Mouse (Mus musculus): ENCODE data around the gene Acrbp. TPM values are rescaled to one million over a fixed set of nuclear protein-coding genes. Genes with fewer than 3 reads are reported as not detected.

The Acrbp gene
- total RNA-seq, 1 experiment from 2014 or later: 7.6 TPM

DNA sequence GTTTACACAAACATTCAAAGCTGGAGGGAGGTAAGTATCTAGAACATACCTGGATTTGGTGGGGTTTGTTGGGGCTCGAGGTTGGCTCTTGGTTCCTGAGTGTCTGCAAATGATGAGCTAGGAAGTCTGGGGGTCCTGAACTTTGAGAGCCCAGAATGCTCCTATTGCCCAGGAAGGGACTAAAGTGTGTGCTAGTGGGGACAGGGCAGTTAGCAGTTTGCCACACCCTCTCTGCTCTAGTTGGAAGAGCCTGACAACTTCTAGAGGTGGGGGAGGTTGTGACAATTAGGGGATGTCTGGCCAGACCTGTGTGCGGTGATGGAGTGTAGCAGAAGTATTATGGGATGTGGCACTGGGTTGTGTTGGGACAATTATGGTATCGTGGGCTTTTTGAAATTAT, 45.4 kb downstream of the Acrbp start:
- no peak for ATAC-seq (replicated peaks in 1 of 2; ENCODE audit: insufficient read depth in 1 of 2, low FRiP score in 2 of 2, low TSS enrichment in 1 of 2, low read depth in 1 of 2, poor library complexity in 2 of 2, severe bottlenecking in 2 of 2)

- ATAC-seq (replicated peaks in 1 of 2; ENCODE audit: insufficient read depth in 1 of 2, low FRiP score in 2 of 2, low TSS enrichment in 1 of 2, low read depth in 1 of 2, poor library complexity in 2 of 2, severe bottlenecking in 2 of 2): peak; percentile 20 to 49; a peak in 3 of 4 replicates
These were observed 46.1 kb downstream of the Acrbp start, which contains the start of gene Chd4 for GRCm38 (mm10) chr6:125095391-125096278. Gene Chd4, plus strand, starts transcription at chr6:125095981.

DNA sequence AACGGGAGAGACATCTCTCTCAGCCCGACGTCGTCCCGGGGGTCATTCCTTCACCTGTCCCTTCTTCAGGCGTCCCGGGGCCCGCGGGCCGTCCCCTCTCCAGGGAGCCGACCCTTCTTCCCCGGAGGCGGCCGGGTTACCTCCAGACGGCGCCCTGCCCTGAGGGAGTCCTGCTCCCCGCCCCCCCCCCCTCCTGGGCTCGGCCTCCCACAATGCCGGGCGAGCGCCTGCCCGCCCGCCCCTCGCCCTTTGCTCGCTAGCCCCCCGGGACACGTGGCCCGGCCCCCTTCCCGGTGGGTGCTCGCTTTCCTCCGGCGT, 46.7 kb downstream of the Acrbp start:
- ATAC-seq (replicated peaks in 1 of 2; ENCODE audit: insufficient read depth in 1 of 2, low FRiP score in 2 of 2, low TSS enrichment in 1 of 2, low read depth in 1 of 2, poor library complexity in 2 of 2, severe bottlenecking in 2 of 2): no peak

GRCm38 (mm10) chr6:125096597-125097345, 47.3 kb downstream of the Acrbp start:
- peak in 1 of 2 experiments; percentile 8; a peak in 1 of 4 replicates for ATAC-seq (replicated peaks in 1 of 2; ENCODE audit: insufficient read depth in 1 of 2, low FRiP score in 2 of 2, low TSS enrichment in 1 of 2, low read depth in 1 of 2, poor library complexity in 2 of 2, severe bottlenecking in 2 of 2)

DNA sequence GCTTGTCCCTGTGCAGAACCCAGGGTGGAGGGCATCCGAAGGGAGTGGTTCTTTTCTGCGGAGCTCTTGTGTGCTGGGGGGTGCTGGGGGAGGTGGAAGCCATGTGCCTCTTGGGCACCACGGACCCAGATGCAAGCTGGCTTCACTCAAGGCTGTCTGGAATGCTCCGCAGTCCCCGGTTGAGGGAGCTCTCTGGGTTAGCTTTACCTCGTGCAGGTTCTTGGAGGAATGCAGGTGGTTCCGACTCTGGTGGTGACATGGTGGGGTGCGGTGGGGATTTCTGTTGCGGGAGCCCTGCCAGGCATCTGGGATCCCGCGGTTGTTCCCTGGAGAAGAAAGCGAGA, 47.8 kb downstream of the Acrbp start:
- no peak for ATAC-seq (replicated peaks in 1 of 2; ENCODE audit: insufficient read depth in 1 of 2, low FRiP score in 2 of 2, low TSS enrichment in 1 of 2, low read depth in 1 of 2, poor library complexity in 2 of 2, severe bottlenecking in 2 of 2)

GRCm38 (mm10) chr6:125097951-125098350, 48.5 kb downstream of the Acrbp start:
- no peak for ATAC-seq (replicated peaks in 1 of 2; ENCODE audit: insufficient read depth in 1 of 2, low FRiP score in 2 of 2, low TSS enrichment in 1 of 2, low read depth in 1 of 2, poor library complexity in 2 of 2, severe bottlenecking in 2 of 2)

- no peak for ATAC-seq (replicated peaks in 1 of 2; ENCODE audit: insufficient read depth in 1 of 2, low FRiP score in 2 of 2, low TSS enrichment in 1 of 2, low read depth in 1 of 2, poor library complexity in 2 of 2, severe bottlenecking in 2 of 2)
These were observed 49.0 kb downstream of the Acrbp start for GRCm38 (mm10) chr6:125098513-125098912.

- peak; percentile 59 to 68 for ATAC-seq (replicated peaks in 1 of 2; ENCODE audit: insufficient read depth in 1 of 2, low FRiP score in 2 of 2, low TSS enrichment in 1 of 2, low read depth in 1 of 2, poor library complexity in 2 of 2, severe bottlenecking in 2 of 2)
These were observed 50.0 kb downstream of the Acrbp start for GRCm38 (mm10) chr6:125099421-125099971.

- ATAC-seq (replicated peaks in 1 of 2; ENCODE audit: insufficient read depth in 1 of 2, low FRiP score in 2 of 2, low TSS enrichment in 1 of 2, low read depth in 1 of 2, poor library complexity in 2 of 2, severe bottlenecking in 2 of 2): no peak
These were observed 52.0 kb downstream of the Acrbp start for GRCm38 (mm10) chr6:125101444-125101843.

GRCm38 (mm10) chr6:125104223-125104622, 54.7 kb downstream of the Acrbp start:
- peak in 1 of 2 experiments; percentile 47; a peak in 1 of 4 replicates for ATAC-seq (replicated peaks in 1 of 2; ENCODE audit: insufficient read depth in 1 of 2, low FRiP score in 2 of 2, low TSS enrichment in 1 of 2, low read depth in 1 of 2, poor library complexity in 2 of 2, severe bottlenecking in 2 of 2)

DNA sequence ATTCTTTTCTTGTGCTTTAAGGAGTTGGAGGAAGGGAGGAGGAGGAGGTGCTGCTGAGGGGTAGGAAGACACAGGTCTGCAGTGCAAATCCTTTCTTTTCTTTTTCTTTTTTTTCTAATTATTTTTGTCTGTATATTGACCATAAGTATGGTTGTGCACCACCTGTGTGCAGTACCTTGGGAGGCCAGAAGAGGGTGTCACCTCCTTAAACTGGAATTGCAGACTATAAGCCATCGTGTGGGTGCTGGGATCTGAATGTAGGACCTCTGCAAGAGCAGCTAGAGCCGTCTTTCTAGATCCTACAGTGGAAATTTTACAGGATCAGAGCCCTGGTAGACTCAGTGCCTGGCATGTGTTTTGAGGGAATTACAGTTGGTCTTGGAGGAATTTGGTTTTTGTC, 58.2 kb downstream of the Acrbp start:
- no peak for ATAC-seq (replicated peaks in 1 of 2; ENCODE audit: insufficient read depth in 1 of 2, low FRiP score in 2 of 2, low TSS enrichment in 1 of 2, low read depth in 1 of 2, poor library complexity in 2 of 2, severe bottlenecking in 2 of 2)

- ATAC-seq (replicated peaks in 1 of 2; ENCODE audit: insufficient read depth in 1 of 2, low FRiP score in 2 of 2, low TSS enrichment in 1 of 2, low read depth in 1 of 2, poor library complexity in 2 of 2, severe bottlenecking in 2 of 2): no peak
These were observed 59.9 kb downstream of the Acrbp start for GRCm38 (mm10) chr6:125109371-125109770.

DNA sequence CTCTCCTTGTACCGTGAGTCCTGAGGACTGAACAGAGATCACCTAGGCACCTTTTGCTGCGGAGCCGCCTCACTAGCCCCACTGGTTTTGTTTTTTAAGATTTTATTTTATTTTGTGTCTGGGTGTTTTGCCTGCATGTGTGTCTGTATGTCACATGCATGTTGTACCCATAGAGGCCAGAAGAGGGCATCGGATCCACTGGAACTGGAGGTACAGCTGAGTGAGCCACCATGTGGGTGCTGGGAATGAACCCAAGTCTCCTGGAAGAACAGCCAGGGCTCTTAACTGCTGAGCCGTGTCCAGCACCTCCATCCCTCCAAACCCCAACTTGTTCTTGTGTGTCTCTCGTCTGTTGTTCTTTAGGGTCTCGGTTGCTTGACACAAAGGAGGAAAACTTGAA, 61.4 kb downstream of the Acrbp start:
- ATAC-seq (replicated peaks in 1 of 2; ENCODE audit: insufficient read depth in 1 of 2, low FRiP score in 2 of 2, low TSS enrichment in 1 of 2, low read depth in 1 of 2, poor library complexity in 2 of 2, severe bottlenecking in 2 of 2): no peak

DNA sequence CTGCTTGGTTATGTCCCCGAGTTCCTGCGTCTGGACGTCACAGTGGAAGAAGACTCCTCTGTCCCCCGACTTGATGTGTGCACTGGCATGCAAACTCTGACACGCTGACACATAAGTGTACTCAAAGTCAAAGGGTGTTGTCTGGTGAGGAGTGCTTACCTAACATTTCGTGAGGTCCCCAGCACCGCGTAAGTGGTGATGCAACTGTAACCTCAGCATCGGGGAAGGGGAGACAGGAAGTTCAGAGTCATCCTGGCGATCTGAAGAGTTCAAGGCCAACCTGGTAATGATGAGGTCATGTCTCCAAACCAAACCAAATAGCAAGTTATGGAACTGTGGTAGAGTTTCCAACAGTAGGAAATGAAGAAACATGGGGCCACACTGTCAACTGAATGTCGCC, 63.1 kb downstream of the Acrbp start:
- peak in 1 of 2 experiments; percentile 41; a peak in 1 of 4 replicates for ATAC-seq (replicated peaks in 1 of 2; ENCODE audit: insufficient read depth in 1 of 2, low FRiP score in 2 of 2, low TSS enrichment in 1 of 2, low read depth in 1 of 2, poor library complexity in 2 of 2, severe bottlenecking in 2 of 2)

Other genes with a start within 250 kb of the Acrbp start
- gene Spsb2, start 241.0 kb upstream of the Acrbp start, total RNA-seq (2017): 5.3 and 11.0 TPM in 2 replicates
- 193 and 201 TPM in 2 replicates for gene Tpi1, start 235.4 kb upstream of the Acrbp start, total RNA-seq (2017)
- gene Usp5, start 220.2 kb upstream of the Acrbp start, total RNA-seq (2017): 55.3 and 78.1 TPM in 2 replicates
- gene Cdca3, start 220.1 kb upstream of the Acrbp start, total RNA-seq (2017): 62.0 and 98.2 TPM in 2 replicates
- gene Gnb3, start 209.4 kb upstream of the Acrbp start, total RNA-seq (2017): not detected in 2 replicates
- gene P3h3, start 191.9 kb upstream of the Acrbp start, total RNA-seq (2017): 14.5 and 24.3 TPM in 2 replicates
- gene Gpr162, start 185.7 kb upstream of the Acrbp start, total RNA-seq (2017): 0.15 TPM in 1 of 2 replicates, not detected in the other
- 5.8 and 10.0 TPM in 2 replicates for gene Cd4, start 161.5 kb upstream of the Acrbp start, total RNA-seq (2017)
- gene Lag3, start 138.0 kb upstream of the Acrbp start, total RNA-seq (2017): 3.8 and 9.1 TPM in 2 replicates
- gene Ptms, start 129.6 kb upstream of the Acrbp start, total RNA-seq (2017): 121 and 123 TPM in 2 replicates
- 54.2 and 67.4 TPM in 2 replicates for gene Mlf2, start 118.3 kb upstream of the Acrbp start, total RNA-seq (2017)
- 41.6 and 51.1 TPM in 2 replicates for gene Cops7a, start 84.2 kb upstream of the Acrbp start, total RNA-seq (2017)
- gene Pianp, start 53.0 kb upstream of the Acrbp start, total RNA-seq (2017): not detected in 2 replicates
- gene Zfp384, start 40.5 kb upstream of the Acrbp start, total RNA-seq (2017): 29.0 and 29.2 TPM in 2 replicates
- 92.9 and 101 TPM in 2 replicates for gene Ing4, start 9.9 kb upstream of the Acrbp start, total RNA-seq (2017)
- gene Lpar5, start 18.2 kb downstream of the Acrbp start, total RNA-seq (2017): 8.0 and 8.8 TPM in 2 replicates
- 499 and 599 TPM in 2 replicates for gene Chd4, start 46.3 kb downstream of the Acrbp start, total RNA-seq (2017)
- 58.8 and 63.4 TPM in 2 replicates for gene Nop2, start 82.2 kb downstream of the Acrbp start, total RNA-seq (2017)
- gene Iffo1, start 95.6 kb downstream of the Acrbp start, total RNA-seq (2017): 13.3 and 14.2 TPM in 2 replicates
- 727 and 879 TPM in 2 replicates for gene Gapdh, start 116.8 kb downstream of the Acrbp start, total RNA-seq (2017)
- gene Ncapd2, start 142.0 kb downstream of the Acrbp start, total RNA-seq (2017): 199 and 281 TPM in 2 replicates
- gene Mrpl51, start 142.1 kb downstream of the Acrbp start, total RNA-seq (2017): 72.6 and 78.6 TPM in 2 replicates
- 7.7 and 13.7 TPM in 2 replicates for gene Vamp1, start 165.9 kb downstream of the Acrbp start, total RNA-seq (2017)
- gene Tapbpl, start 182.2 kb downstream of the Acrbp start, total RNA-seq (2017): 23.1 and 29.7 TPM in 2 replicates
- gene Cd27, start 187.3 kb downstream of the Acrbp start, total RNA-seq (2017): 170 and 196 TPM in 2 replicates
- gene Tuba3a, start 236.4 kb downstream of the Acrbp start, total RNA-seq (2017): not detected in 2 replicates

Data from hematopoietic stem cell, adult 5-6 weeks (primary cell).